Mouse (Mus musculus): ENCODE data around the gene Lin7a.

- TF ChIP-seq POLR2A (IDR thresholded peaks at IDR 0.05; ENCODE audit: low read depth, low read length): no peak
- TF ChIP-seq CTCF (IDR thresholded peaks at IDR 0.05; ENCODE audit: borderline replicate concordance, insufficient read depth, low read length): no peak
These were observed 27.3 kb upstream of the Lin7a start for GRCm38 (mm10) chr10:107244211-107244610.

All from embryonic fibroblast, embryonic 13.5 days (primary cell).